Mouse (Mus musculus) heart, postnatal 10 days (tissue): ENCODE results near the gene Itgal. TPM values are rescaled to one million over a fixed set of nuclear protein-coding genes. Genes with fewer than 3 reads are reported as not detected.

Experiments used
- DNase-seq, 2 experiments: peaks; one replicate each; pipeline ENCODE4 v3.0.0; 2021
- intact Hi-C: fragments of 180-260 bp; cut with DNase I; formaldehyde crosslinking; loops from one replicate; pipeline ENCODE4 v1.15.1; 2025
- total RNA-seq, 2 experiments: library from RNA; stranded (reverse); gene quantifications; 2 replicates each; pipeline ENCODE4 v1.2.3; 2021

The Itgal gene
- total RNA-seq, 2 experiments from 2014 or later: 2.8 to 3.7 TPM

- DNase-seq: no peak
- intact Hi-C loops: no loop called here
Measured at GRCm38 (mm10) chr7:127276519-127276961, 19.5 kb upstream of the Itgal start.

- intact Hi-C loops: no loop called here
- peak in 1 of 2 experiments; percentile 52 for DNase-seq
Measured at GRCm38 (mm10) chr7:127278311-127278710, 17.7 kb upstream of the Itgal start.

DNA sequence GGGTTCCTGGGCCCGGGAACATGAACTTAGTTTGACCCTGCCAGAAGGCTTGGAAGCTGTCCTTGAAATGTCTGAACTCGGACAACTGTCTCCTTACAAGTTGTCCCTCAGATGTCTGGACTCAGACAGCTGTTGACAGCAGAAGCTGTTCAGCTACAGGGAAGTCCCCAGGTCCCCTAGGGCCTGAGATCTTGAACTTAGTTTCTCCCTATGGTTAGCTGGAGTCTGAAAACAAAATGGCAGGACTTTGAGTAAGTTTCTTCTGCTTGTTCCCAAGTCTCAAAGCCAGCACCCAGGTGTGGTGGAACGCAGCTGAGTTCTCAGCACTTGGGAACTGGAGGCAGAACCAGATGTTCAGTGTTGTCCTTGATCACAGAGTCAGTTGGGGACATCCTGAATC, 16.0 kb upstream of the Itgal start:
- peak; percentile 46 to 51 for DNase-seq

DNA sequence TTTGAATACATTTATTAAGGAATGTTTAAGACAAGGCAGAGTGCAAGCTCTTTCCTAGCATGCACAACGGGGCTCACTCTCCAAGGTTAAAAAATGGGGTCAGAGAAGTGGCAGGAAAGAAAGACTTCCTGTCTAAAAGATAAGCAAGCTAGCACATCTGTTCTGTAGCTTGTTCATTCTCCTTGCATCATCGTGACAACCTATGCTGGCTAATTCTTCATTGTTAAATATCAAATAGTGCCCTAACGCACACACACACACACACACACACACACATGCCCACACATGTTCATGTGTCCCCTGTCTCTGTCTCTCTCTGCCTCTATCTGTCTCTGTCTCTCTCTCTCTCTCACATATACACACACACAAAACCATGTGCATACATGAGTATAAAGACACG, 14.9 kb upstream of the Itgal start:
- intact Hi-C loops: no loop called here
- no peak for DNase-seq

More for the DNA sequence above, 16.0 kb upstream of the Itgal start:
- intact Hi-C loops: no loop called here

GRCm38 (mm10) chr7:127282190-127282589, 13.9 kb upstream of the Itgal start:
- DNase-seq: no peak
- intact Hi-C loops: no loop called here

- DNase-seq: no peak
- intact Hi-C loops: no loop called here
Measured at GRCm38 (mm10) chr7:127285154-127285553, 10.9 kb upstream of the Itgal start.

DNA sequence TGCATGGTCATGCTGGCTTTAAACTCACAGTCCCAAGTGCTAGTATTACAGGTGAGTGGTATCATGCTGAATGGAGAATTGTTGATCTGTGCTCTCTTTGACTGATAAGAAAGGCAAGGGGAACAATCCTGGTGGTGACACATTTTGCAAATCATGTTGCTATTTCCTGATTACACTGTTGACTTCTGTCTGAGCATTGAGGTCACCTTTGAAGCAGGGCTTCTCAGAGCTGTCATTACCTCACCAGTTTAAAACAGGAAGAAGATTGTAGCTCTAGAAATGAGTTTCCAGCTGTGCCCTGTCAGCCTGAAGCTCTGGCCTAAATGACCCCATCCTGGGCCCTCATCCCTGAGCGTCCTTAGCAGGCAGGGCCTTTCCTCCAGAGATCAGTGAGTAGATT, 8.1 kb upstream of the Itgal start:
- DNase-seq: no peak
- intact Hi-C loops: no loop called here

GRCm38 (mm10) chr7:127289306-127289705, 6.8 kb upstream of the Itgal start:
- intact Hi-C loops: no loop called here
- no peak for DNase-seq

- intact Hi-C loops: no loop called here
- no peak for DNase-seq
Measured at GRCm38 (mm10) chr7:127290142-127290541, 5.9 kb upstream of the Itgal start.

- intact Hi-C loops: no loop called here
Measured at GRCm38 (mm10) chr7:127296786-127297555, 911 bp downstream of the Itgal start.

GRCm38 (mm10) chr7:127297586-127298193, 1.6 kb downstream of the Itgal start:
- intact Hi-C loops: no loop called here
- no peak for DNase-seq

More at GRCm38 (mm10) chr7:127296786-127297555, 911 bp downstream of the Itgal start:
- DNase-seq: no peak

DNA sequence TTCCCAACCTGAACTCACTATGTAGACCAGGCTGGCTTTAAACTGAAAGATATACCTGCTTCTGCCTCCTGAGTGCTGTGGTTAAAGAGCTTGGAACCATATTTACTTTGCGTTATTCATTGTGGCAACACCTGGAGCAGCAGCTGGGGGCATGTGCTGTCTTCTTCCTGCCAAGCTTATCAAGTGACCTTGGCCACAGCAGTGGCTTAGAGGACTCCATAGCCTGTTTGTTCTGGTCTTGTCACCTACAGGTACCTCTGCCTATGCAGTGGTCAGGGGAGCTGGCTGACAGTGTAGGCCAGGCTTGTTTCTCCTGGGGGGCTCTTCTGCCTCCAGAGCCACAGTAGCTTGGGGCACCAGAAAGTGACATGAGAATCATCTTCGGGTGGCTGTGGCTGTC, 12.4 kb downstream of the Itgal start:
- DNase-seq: peak in 1 of 2 experiments; percentile 23
- intact Hi-C loops: loop anchor here (2.0 kb wide), 1 partner anchor 34 kb away; no protein-coding TSS in a partner anchor

DNA sequence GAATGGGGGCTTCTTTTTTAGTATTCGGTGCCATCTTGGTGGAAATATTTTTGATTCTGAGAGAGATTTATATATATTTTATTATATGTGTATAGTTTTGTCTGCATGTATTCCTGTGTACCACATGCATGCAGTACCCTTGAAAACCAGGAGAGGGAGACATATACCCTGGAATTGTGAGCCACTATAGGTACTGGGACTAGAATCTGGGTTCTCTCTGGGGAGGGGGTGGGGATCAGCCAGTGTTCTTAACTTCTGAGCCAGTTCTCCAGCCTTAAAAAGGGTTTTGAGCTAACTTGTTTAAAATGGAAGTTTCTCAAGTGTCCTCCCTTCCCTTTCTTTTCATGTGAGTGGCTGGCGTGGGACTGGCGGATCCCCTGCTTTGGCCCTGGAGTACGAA, 12.8 kb downstream of the Itgal start:
- DNase-seq: peak; percentile 81 to 87
- intact Hi-C loops: loop anchor here (1.0 to 2.0 kb wide), 2 partner anchors 34 to 189 kb away; no protein-coding TSS in a partner anchor

DNA sequence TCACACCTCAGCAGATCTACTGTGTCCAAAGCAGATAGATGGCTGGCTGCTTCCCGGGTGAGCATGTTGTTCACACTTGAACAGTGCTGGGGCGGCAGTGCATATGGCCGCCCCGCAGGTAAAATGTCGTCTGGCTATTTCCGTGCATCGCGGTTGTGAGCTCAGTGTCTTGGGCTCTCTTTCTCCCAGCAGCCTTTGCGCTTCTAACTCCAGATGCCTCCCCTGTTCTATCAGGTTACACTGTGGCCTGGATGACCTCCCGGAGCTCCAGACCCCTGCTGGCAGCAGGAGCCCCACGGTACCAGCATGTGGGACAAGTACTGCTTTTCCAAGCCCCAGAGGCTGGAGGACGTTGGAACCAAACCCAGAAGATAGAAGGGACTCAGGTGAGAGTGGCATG, 13.9 kb downstream of the Itgal start:
- no peak for DNase-seq
- intact Hi-C loops: loop anchor here (1.0 to 2.0 kb wide), 2 partner anchors 33 to 188 kb away; no protein-coding TSS in a partner anchor

DNA sequence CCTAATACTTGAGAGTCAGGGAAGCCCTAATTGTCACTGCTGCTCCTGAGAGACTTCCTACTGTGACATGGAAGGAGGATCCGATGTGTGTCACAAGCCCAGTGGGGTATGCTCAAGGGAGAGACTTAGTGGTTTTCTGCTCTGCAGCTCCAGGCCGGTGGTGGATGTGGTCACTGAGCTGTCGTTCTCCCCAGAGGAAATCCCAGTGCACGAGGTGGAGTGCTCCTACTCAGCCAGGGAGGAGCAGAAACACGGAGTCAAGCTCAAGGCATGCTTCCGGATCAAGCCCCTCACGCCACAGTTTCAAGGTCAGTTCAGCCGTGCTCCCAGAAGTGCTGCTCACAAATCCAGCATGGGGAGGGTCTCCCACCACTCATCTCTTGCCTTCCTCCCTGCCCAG, 17.9 kb downstream of the Itgal start:
- DNase-seq: no peak
- intact Hi-C loops: no loop called here

GRCm38 (mm10) chr7:127321106-127321505, 25.0 kb downstream of the Itgal start:
- no peak for DNase-seq
- intact Hi-C loops: no loop called here

- peak in 1 of 2 experiments; percentile 50 for DNase-seq
- intact Hi-C loops: no loop called here
Measured at GRCm38 (mm10) chr7:127322085-127322484, 26.0 kb downstream of the Itgal start.

DNA sequence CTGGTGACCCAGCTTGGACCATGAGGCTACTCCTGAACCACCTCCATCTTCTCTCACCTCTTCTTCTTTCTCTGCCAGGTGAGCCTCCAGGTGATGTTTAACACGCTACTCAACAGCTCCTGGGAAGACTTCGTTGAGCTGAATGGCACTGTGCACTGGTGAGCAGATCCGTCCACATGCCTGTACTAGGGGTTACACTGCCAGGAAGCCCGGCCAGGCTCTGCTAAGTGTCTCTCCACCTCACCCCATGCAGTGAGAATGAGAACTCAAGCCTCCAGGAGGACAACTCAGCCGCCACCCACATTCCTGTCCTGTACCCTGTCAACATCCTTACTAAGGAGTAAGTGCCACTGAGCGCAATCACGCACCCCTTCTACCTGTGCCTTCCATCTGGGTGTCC, 28.9 kb downstream of the Itgal start:
- intact Hi-C loops: no loop called here
- DNase-seq: no peak

DNA sequence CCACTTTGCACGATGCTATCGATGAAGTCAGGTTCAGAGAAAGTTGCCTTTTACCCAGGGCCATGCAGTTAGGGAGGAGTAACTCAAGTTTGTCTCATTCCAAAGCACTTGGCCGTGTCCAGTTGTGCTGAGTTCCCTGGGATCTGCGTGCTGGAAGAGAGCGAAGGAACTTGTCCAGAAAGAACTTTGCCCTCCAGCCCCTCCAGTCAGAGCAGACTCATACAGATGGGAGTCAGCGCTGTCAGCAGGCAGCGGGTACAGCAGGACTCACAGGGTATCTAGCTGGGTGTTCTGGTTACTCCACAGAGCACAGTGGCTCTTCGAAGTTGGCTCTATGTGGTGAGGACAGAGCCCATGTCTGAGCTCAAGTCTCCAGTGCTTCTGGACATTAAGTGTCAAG, 29.5 kb downstream of the Itgal start:
- DNase-seq: no peak
- intact Hi-C loops: no loop called here

- intact Hi-C loops: no loop called here
- DNase-seq: peak; percentile 80
Measured at GRCm38 (mm10) chr7:127326685-127327084, 30.6 kb downstream of the Itgal start.

DNA sequence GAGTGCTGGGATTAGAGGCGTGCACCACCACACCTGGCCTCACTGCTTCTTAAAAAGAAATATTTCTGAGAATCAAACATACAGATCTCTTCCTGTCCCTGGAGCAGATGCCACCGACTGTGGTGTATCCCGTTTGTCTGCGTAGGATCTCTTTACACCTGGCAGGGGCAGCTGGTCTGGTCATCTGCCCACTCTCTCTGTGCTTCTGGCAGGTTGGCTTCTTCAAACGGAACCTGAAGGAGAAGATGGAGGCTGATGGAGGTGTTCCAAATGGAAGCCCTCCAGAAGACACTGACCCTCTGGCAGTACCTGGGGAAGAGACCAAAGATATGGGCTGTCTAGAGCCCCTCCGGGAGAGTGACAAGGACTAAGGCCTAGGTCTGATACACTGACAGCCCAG, 37.2 kb downstream of the Itgal start:
- no peak for DNase-seq
- intact Hi-C loops: no loop called here

GRCm38 (mm10) chr7:127335604-127336003, 39.5 kb downstream of the Itgal start:
- intact Hi-C loops: no loop called here
- no peak for DNase-seq
